Mouse (Mus musculus): ENCODE measurements around the gene Fancc.

- TF ChIP-seq CTCF (IDR thresholded peaks at IDR 0.05; ENCODE audit: control insufficient read depth, insufficient read depth, insufficient replicate concordance, low read depth, low read length) (no peak), POLR2A (IDR thresholded peaks at IDR 0.05; ENCODE audit: control insufficient read depth, low read depth, low read length) (no peak)
Measured at GRCm38 (mm10) chr13:63238045-63238444, 259.0 kb downstream of the Fancc start.

Measured in testis, adult 2 months (tissue).